Mouse (Mus musculus) cerebellum, postnatal 10 days (tissue): Measurements from ENCODE around the gene Rangrf.
"Not testable (repeated sequence)": the region's sequence is repeated elsewhere in the genome, so short reads cannot be mapped to it uniquely, and the experiment has no call there.

Experiments
- DNase-seq, 2 experiments: peaks; one replicate each; pipeline ENCODE4 v3.0.0; 2021; ENCODE audit warnings: mixed read lengths in 2 of 2

Gene Rangrf

DNA sequence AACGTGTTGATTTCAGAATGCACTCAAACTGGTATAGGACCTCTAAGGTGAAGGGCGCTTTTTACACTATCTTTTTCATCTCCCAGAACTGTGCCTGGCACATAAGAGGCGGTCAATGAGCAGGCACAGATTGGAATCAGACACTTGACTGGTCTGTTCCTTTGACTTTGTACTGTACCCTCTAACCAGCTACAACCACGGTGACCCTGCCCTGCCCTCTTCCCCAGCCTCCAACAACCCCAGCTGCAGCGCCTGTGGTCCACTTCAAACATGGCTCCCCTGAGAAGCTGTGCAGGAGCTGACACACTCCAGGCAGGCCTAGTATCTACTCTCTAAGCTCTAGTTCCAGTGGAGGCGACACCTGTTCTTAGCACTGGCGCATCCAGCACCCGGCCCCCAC, 32.3 kb downstream of the Rangrf start:
- DNase-seq: no peak

DNA sequence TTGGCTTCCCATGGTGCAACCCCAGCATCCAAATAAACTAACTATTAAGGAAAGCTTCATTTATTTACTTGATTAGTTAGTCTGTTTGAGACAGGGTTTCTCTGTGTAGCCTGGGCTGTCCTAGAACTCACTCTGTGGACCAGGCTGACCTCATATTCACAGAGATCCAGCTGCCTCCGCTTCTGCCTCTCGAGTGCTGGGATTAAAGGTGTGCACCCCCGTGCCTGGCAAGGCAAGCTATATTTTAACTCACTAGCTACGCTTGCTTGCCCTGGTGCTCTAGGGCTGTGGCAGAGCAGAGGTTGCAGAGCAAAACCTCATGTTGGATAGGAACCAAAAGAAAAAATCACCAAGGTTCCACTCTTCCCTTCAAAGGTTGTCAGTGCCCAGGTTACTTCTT, 34.5 kb downstream of the Rangrf start:
- no peak for DNase-seq

DNA sequence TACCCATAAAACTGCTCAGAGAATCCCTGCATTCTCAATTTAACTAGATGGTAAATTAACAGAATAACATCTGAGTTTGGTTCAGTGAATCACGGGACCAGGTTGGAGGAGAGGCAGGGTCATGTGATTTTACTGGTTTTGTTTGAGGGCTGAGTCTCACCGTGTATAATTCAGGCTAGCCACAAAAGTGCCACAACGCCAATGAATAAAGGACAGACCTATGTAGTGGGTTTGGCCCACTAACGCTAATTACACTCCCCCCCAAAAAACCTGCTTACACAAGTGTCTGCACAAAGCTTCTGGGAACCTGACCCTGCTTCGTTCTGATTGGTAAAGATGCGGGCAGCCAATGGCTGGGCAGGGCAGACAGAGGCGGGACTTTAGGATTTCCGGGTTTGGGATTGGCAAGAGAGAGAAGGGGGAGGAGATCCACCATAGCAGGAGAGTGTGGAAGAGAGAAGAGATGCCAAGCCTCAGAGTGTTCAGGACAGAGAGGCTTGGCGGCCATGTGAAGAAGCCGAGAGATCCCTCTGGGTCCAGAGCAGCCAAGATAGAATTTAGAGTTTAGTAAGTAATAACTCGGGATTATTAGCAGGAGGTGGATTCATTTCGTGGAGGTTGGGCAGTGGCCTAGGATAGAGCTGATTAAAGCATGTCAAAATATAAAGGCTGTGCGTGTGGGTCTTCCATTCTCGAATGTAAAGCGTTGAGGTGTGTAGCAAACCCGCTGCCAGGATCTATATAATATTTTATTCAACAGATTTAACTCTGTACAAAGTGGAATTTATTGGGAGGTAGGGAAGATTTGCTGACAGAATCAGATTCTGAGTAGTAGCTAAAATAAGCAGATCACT, 35.3 kb downstream of the Rangrf start:
- DNase-seq: peak; percentile 91 to 92

DNA sequence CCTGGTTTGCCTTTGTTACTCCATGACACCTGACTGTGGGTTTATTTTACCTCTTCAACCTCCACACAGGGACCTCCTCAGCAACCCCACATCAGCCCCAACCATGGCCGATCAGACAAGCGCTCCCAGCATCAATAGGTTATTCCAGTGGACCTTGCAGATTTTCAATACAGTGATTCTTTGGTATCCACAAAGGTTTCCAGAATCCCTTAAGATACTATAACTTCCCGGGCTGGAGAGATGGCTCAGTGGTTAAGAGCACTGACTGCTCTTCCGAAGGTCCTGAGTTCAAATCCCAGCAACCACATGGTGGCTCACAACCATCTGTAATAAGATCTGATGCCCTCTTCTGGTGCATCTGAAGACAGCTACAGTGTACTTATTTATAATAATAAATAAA, 38.0 kb downstream of the Rangrf start:
- not testable (repeated sequence) for DNase-seq

DNA sequence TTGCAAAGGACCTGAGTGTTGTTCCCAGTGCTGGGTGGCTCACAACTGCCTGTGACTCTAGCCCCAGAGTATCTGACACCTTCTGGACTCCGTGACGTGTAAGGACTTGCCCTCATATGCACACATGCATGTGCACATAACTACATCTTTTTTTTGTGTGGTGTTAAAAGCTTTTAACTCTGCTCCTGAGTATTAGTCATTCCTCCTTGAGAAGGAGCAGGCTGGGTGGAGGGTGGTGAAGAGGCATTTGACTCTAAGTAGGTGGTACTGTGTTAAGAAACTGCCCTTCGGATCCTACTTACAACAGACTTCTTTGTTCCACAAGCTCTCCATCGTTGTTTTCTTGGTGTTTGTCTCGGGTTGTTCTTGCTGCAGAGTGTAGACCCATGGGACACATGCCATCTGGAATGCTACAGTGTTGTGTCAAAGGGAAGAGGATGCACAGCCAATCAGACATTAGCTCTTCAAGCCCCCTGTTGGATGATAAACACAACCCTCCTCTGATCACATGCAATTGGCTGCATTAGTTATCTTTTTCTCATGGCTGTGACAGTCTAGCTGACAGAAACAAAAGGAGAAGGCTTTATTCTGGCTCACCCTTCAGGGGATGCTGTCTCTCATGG, 41.0 kb downstream of the Rangrf start:
- DNase-seq: no peak

DNA sequence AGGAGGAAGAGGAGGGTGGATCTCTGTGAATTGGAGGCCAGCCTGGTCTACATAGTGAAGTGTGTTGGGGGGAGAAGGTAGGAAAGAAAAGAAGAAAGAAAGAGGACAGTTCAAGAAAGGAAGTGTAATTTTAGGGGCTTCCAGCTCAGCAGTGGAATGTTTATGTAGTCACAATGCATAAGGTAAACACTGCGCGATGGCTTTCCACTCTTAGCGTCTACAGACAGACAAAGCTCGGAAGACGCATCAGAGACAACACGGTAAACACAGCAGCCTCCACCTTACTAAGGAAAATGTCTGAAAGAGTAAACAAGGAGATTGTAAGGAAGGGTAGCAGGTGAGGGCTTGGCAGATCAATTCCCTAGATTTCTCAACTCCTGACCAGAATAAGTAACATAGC, 45.0 kb downstream of the Rangrf start:
- DNase-seq: no peak

DNA sequence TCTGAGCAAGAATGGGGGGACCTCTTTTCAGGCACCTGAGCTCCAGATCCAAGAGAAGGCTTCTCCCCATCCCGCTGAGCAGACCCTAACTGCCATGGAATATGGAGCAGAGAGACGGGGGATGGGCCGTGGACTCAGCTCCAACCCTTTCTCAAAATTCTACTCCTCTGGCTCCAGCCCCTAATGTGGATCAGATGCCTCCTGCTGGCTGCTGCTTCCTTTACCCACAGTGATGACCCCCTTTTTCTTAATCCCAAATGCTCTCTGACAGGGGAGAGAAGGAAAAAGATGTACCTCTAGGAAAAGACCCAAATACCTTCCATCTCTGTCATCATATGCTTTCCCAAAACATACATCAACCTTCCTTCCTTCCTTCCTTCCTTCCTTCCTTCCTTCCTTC, 48.0 kb downstream of the Rangrf start, which contains the start of gene Odf4:
Gene Odf4 (minus strand): TSS at position 101 of the 400 bp plus-strand sequence.
- no peak for DNase-seq

DNA sequence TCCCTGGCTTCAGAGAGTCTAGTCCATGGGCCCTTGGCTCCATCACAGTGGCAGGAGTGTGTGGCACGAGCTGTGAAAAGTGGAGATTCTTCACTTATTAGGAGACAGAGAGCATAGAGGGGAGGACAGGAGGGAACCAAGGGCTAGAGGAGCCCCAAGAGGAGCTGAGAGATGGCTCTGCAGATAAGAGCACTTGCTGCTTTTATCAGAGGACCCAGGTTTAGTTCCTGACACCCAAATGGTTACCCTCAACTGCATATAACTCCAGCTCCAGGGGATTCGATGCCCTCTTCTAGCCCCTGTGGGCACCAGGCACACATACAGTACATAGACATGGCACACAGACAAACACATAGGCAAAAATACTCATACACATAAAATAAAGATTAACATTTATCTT, 50.2 kb downstream of the Rangrf start:
- DNase-seq: no peak

DNA sequence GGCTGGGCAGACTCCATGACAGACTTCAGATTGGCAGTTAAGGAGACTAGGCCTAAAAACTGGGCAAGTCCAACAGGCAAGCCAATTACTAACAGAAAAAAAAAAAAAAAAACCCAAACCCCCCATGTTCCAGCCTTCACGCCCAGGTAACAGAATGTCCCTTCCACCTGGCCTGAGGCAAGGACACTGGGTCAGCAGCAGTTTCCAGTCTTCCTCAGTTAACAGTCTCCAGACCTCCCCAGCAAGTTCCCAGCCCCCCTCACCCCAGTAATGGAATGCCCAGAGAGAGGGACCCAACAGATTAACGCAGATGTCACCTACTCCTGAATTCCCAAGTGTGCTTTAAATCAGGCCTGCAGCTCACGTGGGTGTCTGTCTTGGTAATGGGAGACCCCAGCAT, 51.8 kb downstream of the Rangrf start:
- no peak for DNase-seq
